Mouse (Mus musculus) myocyte (in vitro differentiated cells): Measurements from ENCODE around the gene Apol9b. TPM values are rescaled to one million over a fixed set of nuclear protein-coding genes. Genes with fewer than 3 reads are reported as not detected.
"Not testable (repeated sequence)": the region's sequence is repeated elsewhere in the genome, so short reads cannot be mapped to it uniquely, and the experiment has no call there.

ENCODE experiments used
- H3K27me3 ChIP-seq: one replicate; pipeline ENCODE4 v1.6.1; 2011; ENCODE audit not compliant: control insufficient read depth, insufficient read depth, insufficient read length
- H3K36me3 ChIP-seq: one replicate; pipeline ENCODE4 v1.6.1; 2011; ENCODE audit not compliant: control insufficient read depth, insufficient read depth
- H3K4me2 ChIP-seq: one replicate; pipeline ENCODE4 v1.6.1; 2011; ENCODE audit warnings: low read depth, control low read depth
- H3K4me3 ChIP-seq: one replicate; pipeline ENCODE4 v1.5.1; 2011; ENCODE audit warnings: mild to moderate bottlenecking, control low read depth, moderate library complexity
- H3K79me2 ChIP-seq: one replicate; pipeline ENCODE4 v1.6.1; 2011; ENCODE audit not compliant: control insufficient read depth, insufficient read depth
- H3ac ChIP-seq: one replicate; pipeline ENCODE4 v1.6.1; 2011; ENCODE audit not compliant: control insufficient read depth, insufficient read length
- REST ChIP-seq: IDR thresholded peaks from one replicate; pipeline ENCODE4 v1.6.1; 2011; ENCODE audit warnings: mild to moderate bottlenecking, control low read depth, moderate library complexity; ENCODE audit not compliant: insufficient read depth, insufficient read length
- polyA plus RNA-seq: library from polyadenylated mRNA; unstranded; fragments of >200 nt; fragmentation: generic; extraction: Trizol; gene quantifications from one replicate; pipeline ENCODE4 v1.2.1, GENCODE M21; 2012; ENCODE audit warnings: missing spikeins

Gene Apol9b
- 63.1 TPM for polyA plus RNA-seq

DNA sequence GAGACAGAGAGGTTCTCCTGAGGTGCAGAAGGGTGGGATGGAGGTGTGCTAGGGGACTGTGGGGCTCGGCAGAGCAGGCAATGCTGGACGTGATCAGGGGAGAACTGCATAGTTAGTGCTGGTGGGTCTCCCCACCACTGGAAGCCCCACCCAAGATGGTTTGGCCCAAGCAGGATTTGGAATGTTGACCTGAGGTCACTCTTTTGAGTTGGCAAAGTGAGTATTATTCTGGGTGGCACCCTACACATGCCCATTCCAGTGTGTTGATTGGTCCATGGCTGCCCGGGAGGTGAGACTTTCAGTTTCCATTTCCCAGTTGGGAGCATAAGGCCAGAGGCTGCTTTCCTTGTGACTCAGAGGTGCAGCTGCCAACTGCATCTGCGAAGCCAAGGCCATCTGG lies at the start of gene Apol9b:
Gene Apol9b (plus strand): TSS at position 301 of the 400 bp plus-strand sequence.
- H3K4me3 ChIP-seq: peak within 1 kb of the TSS; percentile 14
- not testable (repeated sequence) for H3ac ChIP-seq, H3K79me2 ChIP-seq, H3K36me3 ChIP-seq, H3K27me3 ChIP-seq
- peak within 1 kb of the TSS; percentile 67 for H3K4me2 ChIP-seq

DNA sequence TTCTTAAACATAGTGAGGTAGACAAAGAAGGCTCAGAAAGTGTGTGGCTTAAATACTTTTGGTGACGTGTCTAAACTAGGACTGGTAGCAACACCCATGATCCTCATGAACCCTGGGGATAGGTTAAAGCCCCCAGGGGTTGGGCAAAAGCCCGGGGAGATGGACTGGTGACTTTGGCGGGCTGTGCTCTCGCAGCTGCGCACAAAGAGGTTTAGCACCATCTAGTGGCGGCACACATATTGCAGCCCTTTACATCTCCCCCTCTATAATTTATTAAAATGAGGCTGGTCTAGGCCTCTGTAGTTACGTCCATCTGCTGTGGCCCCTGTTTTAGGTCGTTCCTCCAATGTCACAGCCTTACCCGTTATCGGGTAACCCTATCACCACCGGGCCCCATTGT lies 44.9 kb upstream of the Apol9b start:
- not testable (repeated sequence) for H3ac ChIP-seq, H3K4me2 ChIP-seq, H3K79me2 ChIP-seq, H3K4me3 ChIP-seq, H3K36me3 ChIP-seq, H3K27me3 ChIP-seq

DNA sequence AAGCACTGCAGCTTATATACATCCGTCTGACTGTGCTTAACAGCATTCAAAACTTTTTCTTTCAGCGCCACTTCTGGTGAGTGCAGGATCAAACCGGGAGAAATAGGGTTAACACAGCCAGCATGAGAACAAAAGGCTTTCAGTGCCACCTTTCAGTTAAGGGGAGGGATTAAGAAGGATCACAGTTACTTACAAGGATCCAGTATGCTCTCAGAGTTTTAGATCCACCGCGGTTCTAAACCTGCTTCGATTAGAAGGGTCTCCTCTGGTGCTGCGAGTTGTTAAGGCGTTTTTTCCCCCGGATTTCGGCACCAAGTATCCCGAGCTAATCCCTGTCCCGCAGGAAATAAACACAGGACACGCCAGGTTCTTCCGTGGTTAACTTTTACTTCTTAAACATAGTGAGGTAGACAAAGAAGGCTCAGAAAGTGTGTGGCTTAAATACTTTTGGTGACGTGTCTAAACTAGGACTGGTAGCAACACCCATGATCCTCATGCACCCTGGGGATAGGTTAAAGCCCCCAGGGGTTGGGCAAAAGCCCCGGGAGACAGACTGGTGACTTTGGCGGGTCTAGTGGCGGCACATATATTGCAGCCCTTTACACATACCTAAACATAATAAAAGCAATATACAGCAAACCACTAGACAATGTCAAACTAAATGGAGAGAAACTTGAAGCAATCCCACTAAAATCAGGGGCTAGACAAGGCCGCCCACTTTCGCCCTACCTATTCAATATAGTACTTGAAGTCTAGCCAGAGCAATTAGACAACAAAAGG lies 37.1 kb upstream of the Apol9b start:
- not testable (repeated sequence) for H3K27me3 ChIP-seq, H3ac ChIP-seq, H3K79me2 ChIP-seq, H3K36me3 ChIP-seq, H3K4me2 ChIP-seq, H3K4me3 ChIP-seq

- not testable (repeated sequence) for H3K36me3 ChIP-seq, H3K27me3 ChIP-seq, H3K4me2 ChIP-seq, H3ac ChIP-seq, H3K4me3 ChIP-seq, H3K79me2 ChIP-seq
These were observed 34.0 kb upstream of the Apol9b start for GRCm38 (mm10) chr15:77694687-77695295.

DNA sequence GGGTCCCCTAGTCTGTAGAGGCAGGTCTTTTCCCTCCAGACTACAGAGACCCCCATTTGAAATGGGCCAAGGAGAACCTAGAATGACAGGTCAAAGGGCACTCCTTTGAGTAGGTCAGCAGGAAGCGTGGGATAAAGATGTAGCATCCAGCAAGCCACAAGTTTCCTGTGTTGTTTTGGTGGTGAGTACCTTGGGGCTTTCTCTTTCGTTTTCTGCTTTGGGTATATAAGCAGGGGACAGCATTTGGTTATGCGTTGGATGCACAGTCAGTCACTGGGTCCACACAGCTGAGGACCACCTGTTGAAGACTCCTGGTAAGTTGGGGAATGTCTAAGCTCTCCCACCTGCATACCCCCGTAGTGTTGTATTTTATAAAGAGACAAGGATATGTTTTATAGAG lies 30.2 kb upstream of the Apol9b start, which contains the start of gene Apol7e:
Gene Apol7e (plus strand): TSS at position 202 of the 400 bp plus-strand sequence.
- H3ac ChIP-seq, H3K79me2 ChIP-seq, H3K27me3 ChIP-seq, H3K4me3 ChIP-seq, H3K4me2 ChIP-seq, H3K36me3 ChIP-seq: not testable (repeated sequence)

GRCm38 (mm10) chr15:77705306-77705705 lies 23.5 kb upstream of the Apol9b start:
- H3K27me3 ChIP-seq, H3K36me3 ChIP-seq, H3K79me2 ChIP-seq, H3K4me3 ChIP-seq, H3K4me2 ChIP-seq, H3ac ChIP-seq: not testable (repeated sequence)

DNA sequence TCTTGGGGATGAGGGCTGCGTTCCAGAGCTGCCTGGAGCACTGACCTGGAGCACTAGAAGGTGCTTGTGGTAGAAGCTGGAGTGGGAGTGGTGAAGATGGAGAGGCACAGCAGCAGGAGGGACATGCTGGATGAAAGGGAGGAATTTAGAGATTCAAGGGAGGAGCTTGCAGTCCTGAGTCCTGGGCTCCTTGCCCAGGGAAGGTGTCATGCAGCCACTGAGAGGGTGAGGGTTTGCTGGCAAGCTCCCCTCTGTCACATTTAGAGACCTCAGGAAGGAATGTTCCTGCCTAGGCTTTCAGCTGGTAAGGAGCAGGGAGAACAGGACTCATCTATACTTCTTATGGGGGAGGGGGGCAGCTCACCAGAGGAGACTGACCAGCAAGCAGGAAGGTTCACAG lies 19.9 kb upstream of the Apol9b start:
- H3ac ChIP-seq, H3K27me3 ChIP-seq, H3K36me3 ChIP-seq, H3K4me3 ChIP-seq, H3K4me2 ChIP-seq, H3K79me2 ChIP-seq: not testable (repeated sequence)

DNA sequence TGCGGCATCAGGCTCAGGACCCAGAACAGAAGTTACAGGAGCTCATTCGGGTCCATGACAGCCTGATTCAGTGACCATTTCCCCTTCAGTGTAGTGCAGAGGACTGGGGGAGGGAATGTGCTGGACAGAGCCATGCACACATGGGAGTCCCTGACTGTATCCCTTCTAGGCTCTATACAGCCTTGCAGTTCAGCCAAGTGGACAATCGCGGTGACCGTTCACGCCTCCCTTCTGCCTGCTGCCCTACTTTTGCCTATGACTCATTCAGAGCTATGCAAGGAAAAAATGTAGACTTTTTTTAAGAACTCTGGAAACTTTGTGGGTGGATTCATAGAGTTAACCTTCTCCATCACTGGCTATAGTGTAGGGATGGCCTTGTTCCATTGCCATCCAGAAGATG lies 10.6 kb upstream of the Apol9b start:
- H3K4me2 ChIP-seq, H3K4me3 ChIP-seq, H3K27me3 ChIP-seq, H3ac ChIP-seq, H3K79me2 ChIP-seq, H3K36me3 ChIP-seq: not testable (repeated sequence)
- TF ChIP-seq REST: peak; percentile 46

GRCm38 (mm10) chr15:77721509-77721908 lies 7.3 kb upstream of the Apol9b start:
- H3K79me2 ChIP-seq, H3K4me2 ChIP-seq, H3K36me3 ChIP-seq: not testable (repeated sequence)

DNA sequence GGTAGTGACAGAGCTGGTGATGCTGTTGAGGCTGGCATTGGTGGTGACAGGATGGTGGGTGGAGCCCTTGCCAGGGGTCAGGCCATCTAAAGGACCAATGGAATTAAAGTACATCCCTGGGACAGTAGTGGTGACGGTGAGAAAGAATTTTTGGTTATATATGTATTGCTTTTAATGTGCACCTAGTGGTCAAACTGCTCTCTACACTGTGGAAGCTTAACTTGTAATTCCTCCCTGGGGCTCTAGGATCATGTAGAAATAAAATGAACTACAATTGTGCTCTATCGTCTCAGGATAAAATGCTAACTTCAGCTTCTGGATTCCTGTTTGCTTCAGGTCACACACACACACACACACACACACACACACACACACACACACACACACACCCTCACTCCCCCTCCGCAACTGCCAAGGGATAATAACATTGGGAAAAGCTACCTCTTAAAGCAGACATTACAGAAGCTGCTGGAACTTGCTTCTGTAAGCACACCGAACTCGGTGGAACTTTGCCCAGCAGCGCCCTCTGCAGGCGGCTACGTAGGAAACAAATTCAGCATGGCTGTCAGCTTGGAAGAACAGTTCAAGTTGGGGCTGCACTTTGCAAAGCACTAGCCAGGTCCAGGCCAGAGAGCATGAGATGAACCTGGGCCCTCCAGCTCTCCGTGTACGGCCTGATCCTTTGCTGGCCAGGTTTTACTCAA lies 4.5 kb upstream of the Apol9b start:
- not testable (repeated sequence) for H3K4me2 ChIP-seq, H3K79me2 ChIP-seq, H3ac ChIP-seq, H3K4me3 ChIP-seq, H3K36me3 ChIP-seq, H3K27me3 ChIP-seq

More at GRCm38 (mm10) chr15:77721509-77721908, 7.3 kb upstream of the Apol9b start:
- not testable (repeated sequence) for H3K27me3 ChIP-seq, H3ac ChIP-seq, H3K4me3 ChIP-seq
